11 mouse cellular contexts compared by ENCODE assay signal in genomic region chr2:116980692-116981091, GRCm38 (mm10).
A peak's percentile ranks its signal among the peaks of the same experiment; 100 is the strongest.
DNase-seq lines count a peak whose midpoint lies in the region; ATAC-seq and TF ChIP-seq lines count a peak whose summit lies in the region.
"Had no signal": no experiment of that assay in that cellular context is flagged by ENCODE, and none has a peak within 500 bp of the region (broad histone marks: within the 10 kb centered on the region; RNA-seq: fewer than 3 reads in every experiment).

No protein-coding gene starts in this region.

- H3K4me1 ChIP-seq in kidney, embryonic 14.5 days (ENCODE audit: control insufficient read depth, insufficient read depth, low read length) = peaks cover 47% of the 10 kb centered on the region
- H3K4me1 ChIP-seq in ES-E14 (ENCODE audit: control insufficient read depth in 2 of 2, insufficient read depth in 2 of 2, low read length in 2 of 2, poor library complexity in 1 of 2) = peaks cover 5 to 21% of the 10 kb centered on the region in 2 experiments
- peaks cover 12% of the 10 kb centered on the region for H3K4me1 ChIP-seq in intestine, embryonic 15.5 days (replicated peaks)

- H3K27ac ChIP-seq in kidney, embryonic 14.5 days (ENCODE audit: low read depth, low read length) = peak overlapping the region; percentile 84; the same call in 1 of the 2 replicates
- H3K27ac ChIP-seq in ES-E14 (ENCODE audit: insufficient read depth, low read depth, low read length, poor library complexity, severe bottlenecking) = peak overlapping the region; percentile 83
- H3K27ac ChIP-seq in intestine, embryonic 15.5 days = peak overlapping the region; percentile 74
- no peak overlapping the region for H3K27ac ChIP-seq in left cerebral cortex, adult 2 months

- no peak overlapping the region for H3K4me2 ChIP-seq in kidney, embryonic 14.5 days (replicated peaks; ENCODE audit: low read depth, low read length)
- no peak overlapping the region for H3K4me2 ChIP-seq in intestine, embryonic 15.5 days (replicated peaks)

- H3K36me3 ChIP-seq in kidney, embryonic 14.5 days (ENCODE audit: control insufficient read depth, insufficient read depth, low read length) = no peaks in the 10 kb centered on the region
- H3K36me3 ChIP-seq in ES-E14 (ENCODE audit: control insufficient read depth, insufficient read depth, low read length, poor library complexity, severe bottlenecking) = no peaks in the 10 kb centered on the region
- no peaks in the 10 kb centered on the region for H3K36me3 ChIP-seq in intestine, embryonic 15.5 days

- in situ Hi-C loops in ES-E14 (cut with MboI; ENCODE audit: low sequenced_read_pairs in 2 of 2, unreplicated experiment in 2 of 2) = no loop called here

- DNase-seq in kidney, adult 18-20 months = no peak
- DNase-seq in ES-E14 (ENCODE audit: low read depth, low spot score) = peak; percentile 24
- DNase-seq in embryo, embryonic 10.5 days (ENCODE audit: low spot score) = peak; percentile 25
- no peak for DNase-seq in thymus, postnatal 10 days (ENCODE audit: low spot score in 2 of 2)
- no peak for DNase-seq in left cerebral cortex, adult 2 months (ENCODE audit: extremely low spot score in 1 of 2, low spot score in 2 of 2)
- DNase-seq: thymus, postnatal 36 days had no signal

- intact Hi-C loops in left cerebral cortex, adult 2 months (cut with DNase I) = no loop called here

- ATAC-seq in kidney, embryonic 14.5 days (ENCODE audit: low FRiP score, low TSS enrichment) = no peak
- ATAC-seq in intestine, embryonic 15.5 days = no peak
- ATAC-seq: forebrain, embryonic 14.5 days; hindbrain, embryonic 16.5 days; Patski had no signal

- no peaks in the 10 kb centered on the region for H3K27me3 ChIP-seq in kidney, embryonic 14.5 days (ENCODE audit: control insufficient read depth, insufficient read depth, low read length)
- no peaks in the 10 kb centered on the region for H3K27me3 ChIP-seq in intestine, embryonic 15.5 days (replicated peaks)
- H3K27me3 ChIP-seq: Patski had no signal

- no peak overlapping the region for H3K9ac ChIP-seq in kidney, embryonic 14.5 days (ENCODE audit: low read depth, low read length)
- no peak overlapping the region; the same call in 1 of the 2 replicates for H3K9ac ChIP-seq in ES-E14 (ENCODE audit: insufficient read depth, low read depth, low read length, poor library complexity, severe bottlenecking)
- H3K9ac ChIP-seq in intestine, embryonic 15.5 days = no peak overlapping the region

- no peak overlapping the region for H3K4me3 ChIP-seq in kidney, embryonic 14.5 days (ENCODE audit: low read length)
- no peak overlapping the region for H3K4me3 ChIP-seq in ES-E14 (ENCODE audit: insufficient read depth in 1 of 2, low read depth in 1 of 2, low read length in 2 of 2, poor library complexity in 1 of 2, severe bottlenecking in 1 of 2)
- no peak overlapping the region for H3K4me3 ChIP-seq in intestine, embryonic 15.5 days (replicated peaks)
- H3K4me3 ChIP-seq in left cerebral cortex, adult 2 months = no peak overlapping the region

- H3K9me3 ChIP-seq in kidney, embryonic 14.5 days (ENCODE audit: control insufficient read depth, low read length) = no peaks in the 10 kb centered on the region
- H3K9me3 ChIP-seq in ES-E14 (ENCODE audit: control insufficient read depth, insufficient read depth, low read depth, low read length) = no peaks in the 10 kb centered on the region
- no peaks in the 10 kb centered on the region for H3K9me3 ChIP-seq in intestine, embryonic 15.5 days

- TF ChIP-seq CTCF in left cerebral cortex, adult 2 months (IDR thresholded peaks at IDR 0.05) = no peak

- WGBS in kidney, embryonic 14.5 days = 37% methylated on average over 5 of the region's 5 CpGs
- WGBS in intestine, embryonic 15.5 days = 49% methylated on average over 5 of the region's 5 CpGs

TF ChIP-seq in ES-E14, 5 proteins besides CTCF, POLR2A, EP300 and RAD21:
- TF ChIP-seq HCFC1 (IDR thresholded peaks at IDR 0.05; ENCODE audit: borderline replicate concordance, insufficient read depth, low read length) (no peak), ZC3H11A (IDR thresholded peaks at IDR 0.05; ENCODE audit: borderline replicate concordance, low read depth, low read length) (no peak), CHD2 (IDR thresholded peaks at IDR 0.05; ENCODE audit: low read depth, low read length) (no peak), MAFK (IDR thresholded peaks at IDR 0.05; ENCODE audit: insufficient read depth, low read depth, low read length) (no peak), ZNF384 (IDR thresholded peaks at IDR 0.05; ENCODE audit: low read depth, low read length) (no peak)

Comparison
In these comparisons a context has a peak if more than half of its experiments do, and no peak if none do; other contexts are left out.
1. DNase-seq: peak in ES-E14 (single experiment) and embryo, embryonic 10.5 days (single experiment); none in kidney, adult 18-20 months (single experiment), thymus, postnatal 10 days (0 of 2) and left cerebral cortex, adult 2 months (0 of 2).